Mouse (Mus musculus) midbrain, embryonic 15.5 days (tissue): ENCODE results near the gene Islr2. TPM values are rescaled to one million over a fixed set of nuclear protein-coding genes. Genes with fewer than 3 reads are reported as not detected.

Experiments
- ATAC-seq: fragments of 200-750 bp; cut with Nextera tagmentation; replicated peaks from 2 replicates; pipeline ENCODE4 v1.8.0; 2017; ENCODE audit warnings: moderate TSS enrichment
- H3K27ac ChIP-seq: fragments of 300-500 bp; sonication (generic); 2 replicates; pipeline ENCODE4 v1.5.1; 2015; ENCODE audit warnings: mild to moderate bottlenecking, inconsistent platforms
- H3K27me3 ChIP-seq: fragments of 300-500 bp; sonication (generic); replicated peaks from 2 replicates; pipeline ENCODE4 v1.6.1; 2015; ENCODE audit warnings: inconsistent platforms
- H3K36me3 ChIP-seq: fragments of 300-500 bp; sonication (generic); replicated peaks from 2 replicates; pipeline ENCODE4 v1.6.1; 2015; ENCODE audit warnings: inconsistent platforms
- H3K4me1 ChIP-seq: fragments of 300-500 bp; sonication (generic); 2 replicates; pipeline ENCODE4 v1.6.1; 2015; ENCODE audit warnings: inconsistent platforms
- H3K4me2 ChIP-seq: fragments of 300-500 bp; sonication (generic); 2 replicates; pipeline ENCODE4 v1.6.1; 2015; ENCODE audit warnings: inconsistent platforms, mild to moderate bottlenecking, moderate library complexity
- H3K4me3 ChIP-seq: fragments of 300-500 bp; sonication (generic); 2 replicates; pipeline ENCODE4 v1.5.1; 2015; ENCODE audit warnings: mild to moderate bottlenecking, inconsistent platforms
- H3K9ac ChIP-seq: fragments of 300-500 bp; sonication (generic); 2 replicates; pipeline ENCODE4 v1.6.1; 2015; ENCODE audit warnings: mild to moderate bottlenecking, inconsistent platforms
- H3K9me3 ChIP-seq: fragments of 300-500 bp; sonication (generic); 2 replicates; pipeline ENCODE4 v1.6.1; 2016; ENCODE audit warnings: inconsistent platforms
- WGBS: fragments of 180-500 bp; shearing (Covaris S2); methylation state at CpG from one replicate; pipeline ENCODE4 v1.1.7; 2015; ENCODE audit warnings: mixed read lengths; 5-methylcytosine and 5-hydroxymethylcytosine counted together
- polyA plus RNA-seq: library from polyadenylated mRNA; unstranded; fragments of >200 nt; fragmentation: Nextera tagmentation; extraction: Ambion mirVana; gene quantifications from 2 replicates; pipeline ENCODE4 v1.2.1, GENCODE M21; 2015

Gene Islr2
- polyA plus RNA-seq, 1 experiment from 2014 or later, result 44.4 TPM

DNA sequence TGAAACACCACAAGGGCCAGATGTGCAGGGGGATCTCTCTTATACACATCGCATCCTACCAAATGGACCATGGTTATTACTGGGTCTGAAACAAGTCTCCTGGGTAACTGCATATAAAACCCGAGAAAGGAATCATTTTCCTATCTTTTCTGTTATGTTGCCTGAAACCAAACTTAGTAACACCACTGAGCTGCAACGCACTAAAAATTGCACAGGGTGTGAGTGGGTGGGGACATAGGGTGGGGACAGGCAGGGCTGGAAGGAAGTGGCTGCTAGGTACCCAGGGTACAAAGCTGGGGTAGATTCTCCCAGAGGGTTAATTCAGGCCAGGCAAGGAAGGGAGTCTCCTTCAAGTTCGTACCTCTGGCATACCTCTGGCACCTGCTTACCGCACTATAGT is 38.6 kb upstream of the Islr2 start:
- Histone ChIP-seq H3K36me3 (no peaks in the 10 kb centered on the region), H3K9ac (no peak overlapping the region), H3K27ac (no peak overlapping the region), H3K9me3 (no peaks in the 10 kb centered on the region), H3K4me2 (no peak overlapping the region), H3K4me3 (no peak overlapping the region), H3K27me3 (no peaks in the 10 kb centered on the region), H3K4me1 (peaks cover 23% of the 10 kb centered on the region)
- no peak for ATAC-seq
- 90% methylated on average over 5 of the region's 5 CpGs for WGBS

DNA sequence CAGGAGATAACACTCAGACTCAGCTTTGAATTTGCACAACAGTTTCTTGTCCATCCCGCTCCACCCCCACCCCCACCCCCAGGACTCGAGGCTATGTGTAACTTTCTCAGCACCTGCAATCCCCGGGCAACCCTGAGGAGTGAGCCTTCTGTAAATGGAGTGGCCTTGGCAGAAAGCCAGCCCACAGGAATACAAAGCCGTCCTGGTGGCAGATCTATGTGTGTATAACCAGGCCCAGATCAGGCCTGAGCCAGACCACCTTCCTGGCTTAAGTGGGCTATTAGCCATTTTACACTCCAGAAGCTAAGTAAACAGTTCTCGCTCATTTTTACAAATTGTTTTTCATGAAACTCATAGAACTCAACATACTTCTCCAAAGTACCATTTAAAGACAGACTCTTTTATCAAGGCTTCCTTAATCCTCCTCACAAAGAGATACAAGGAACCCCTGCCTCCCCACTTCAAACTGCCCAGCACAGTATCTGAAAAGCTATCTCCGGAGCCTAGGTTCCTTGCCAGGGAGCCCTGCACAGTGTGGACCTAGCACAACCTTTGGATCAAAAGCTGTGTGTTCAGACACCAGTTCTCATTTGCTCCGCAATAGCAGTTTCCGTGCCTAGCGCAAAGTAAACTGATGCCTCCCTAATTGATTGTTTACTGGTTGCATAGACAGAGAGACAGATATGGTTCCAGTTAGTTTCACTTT is 37.8 kb upstream of the Islr2 start:
- no peaks in the 10 kb centered on the region for H3K27me3 ChIP-seq
- H3K36me3 ChIP-seq, result no peaks in the 10 kb centered on the region
- WGBS, result 46% methylated on average over 9 of the region's 9 CpGs
- no peak overlapping the region for H3K4me2 ChIP-seq
- no peak overlapping the region for H3K27ac ChIP-seq
- H3K4me1 ChIP-seq, result peaks cover 19% of the 10 kb centered on the region
- H3K4me3 ChIP-seq, result no peak overlapping the region
- no peak; the same call in 1 of the 2 replicates for ATAC-seq
- no peaks in the 10 kb centered on the region for H3K9me3 ChIP-seq
- no peak overlapping the region for H3K9ac ChIP-seq

DNA sequence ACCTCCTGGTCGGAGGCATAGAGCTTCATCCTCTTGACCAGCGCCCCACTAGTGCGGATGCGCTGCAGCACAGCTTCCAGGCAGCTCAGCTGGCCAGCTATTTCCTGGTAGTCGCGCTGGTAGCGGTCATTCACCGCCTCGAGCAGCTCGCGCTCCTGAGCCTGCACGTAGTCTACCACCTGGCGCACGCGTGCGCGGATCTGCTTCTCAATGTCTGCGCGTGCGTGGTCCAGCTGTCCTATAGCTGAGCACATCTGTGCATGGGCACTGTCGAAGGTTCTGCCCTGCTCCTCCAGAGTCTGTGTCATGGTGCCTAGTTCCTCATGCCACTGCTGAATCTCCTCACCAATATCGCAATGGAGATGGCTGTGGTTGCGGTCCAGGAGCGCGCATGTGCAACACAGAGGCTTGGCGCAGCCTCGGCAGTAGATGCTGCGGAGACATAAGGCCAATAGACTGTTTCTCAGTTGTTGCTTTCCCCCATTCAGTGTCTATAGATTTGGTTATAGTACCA is 30.4 kb upstream of the Islr2 start:
- no peaks in the 10 kb centered on the region for H3K4me1 ChIP-seq
- ATAC-seq, result no peak
- no peak overlapping the region for H3K9ac ChIP-seq
- 97% methylated on average over 28 of the region's 28 CpGs for WGBS
- H3K36me3 ChIP-seq, result no peaks in the 10 kb centered on the region
- no peak overlapping the region for H3K27ac ChIP-seq
- H3K27me3 ChIP-seq, result no peaks in the 10 kb centered on the region
- no peaks in the 10 kb centered on the region for H3K9me3 ChIP-seq
- H3K4me2 ChIP-seq, result no peak overlapping the region
- no peak overlapping the region for H3K4me3 ChIP-seq

DNA sequence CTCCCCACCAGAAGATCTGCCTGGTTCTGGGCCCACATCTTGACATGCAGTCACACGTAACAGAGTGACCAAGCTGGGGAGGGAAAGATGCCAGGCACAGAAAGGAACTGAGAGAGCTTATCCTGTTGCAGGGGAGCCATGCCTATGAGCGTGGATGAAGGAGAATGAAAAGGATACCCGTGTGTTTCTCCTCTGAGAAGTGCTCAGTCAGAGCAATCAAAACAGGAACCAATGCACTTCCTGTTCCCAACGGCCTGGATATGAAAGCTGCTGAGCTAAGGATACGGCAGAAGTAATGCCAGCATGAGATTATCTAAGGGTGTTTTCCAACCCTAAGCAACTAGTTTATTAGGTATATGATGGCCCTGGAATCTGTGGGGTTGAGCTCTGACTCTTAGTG is 28.3 kb upstream of the Islr2 start:
- no peaks in the 10 kb centered on the region for H3K4me1 ChIP-seq
- H3K27me3 ChIP-seq, result no peaks in the 10 kb centered on the region
- no peaks in the 10 kb centered on the region for H3K36me3 ChIP-seq
- ATAC-seq, result no peak
- no peak overlapping the region for H3K4me2 ChIP-seq
- 83% methylated on average over 5 of the region's 5 CpGs for WGBS
- no peak overlapping the region for H3K4me3 ChIP-seq
- no peak overlapping the region for H3K9ac ChIP-seq
- H3K9me3 ChIP-seq, result no peaks in the 10 kb centered on the region
- H3K27ac ChIP-seq, result no peak overlapping the region

DNA sequence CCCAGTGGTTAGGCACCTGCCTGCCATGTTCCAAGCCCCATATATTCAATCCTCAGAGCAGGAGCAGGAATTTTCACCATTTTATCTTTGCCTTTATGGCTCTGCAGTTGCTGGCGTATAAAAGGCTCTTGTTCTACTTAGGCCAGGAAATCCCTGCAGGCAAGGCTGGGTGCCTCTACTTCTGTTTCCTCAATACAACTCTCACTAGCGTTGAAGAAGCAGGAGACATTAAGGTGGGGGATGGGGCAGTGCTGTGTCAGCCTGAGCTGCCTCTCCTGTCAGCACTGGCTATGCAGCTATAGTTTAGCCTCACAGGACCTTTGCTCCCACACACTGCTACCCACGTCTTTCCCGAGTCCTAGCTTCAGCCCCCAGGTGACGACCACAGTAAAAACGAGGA is 27.6 kb upstream of the Islr2 start:
- no peaks in the 10 kb centered on the region for H3K9me3 ChIP-seq
- H3K36me3 ChIP-seq, result no peaks in the 10 kb centered on the region
- WGBS, result 81% methylated on average over 6 of the region's 6 CpGs
- no peak overlapping the region for H3K27ac ChIP-seq
- H3K4me2 ChIP-seq, result no peak overlapping the region
- no peak overlapping the region for H3K4me3 ChIP-seq
- H3K27me3 ChIP-seq, result no peaks in the 10 kb centered on the region
- no peak for ATAC-seq
- H3K9ac ChIP-seq, result no peak overlapping the region
- H3K4me1 ChIP-seq, result no peaks in the 10 kb centered on the region

DNA sequence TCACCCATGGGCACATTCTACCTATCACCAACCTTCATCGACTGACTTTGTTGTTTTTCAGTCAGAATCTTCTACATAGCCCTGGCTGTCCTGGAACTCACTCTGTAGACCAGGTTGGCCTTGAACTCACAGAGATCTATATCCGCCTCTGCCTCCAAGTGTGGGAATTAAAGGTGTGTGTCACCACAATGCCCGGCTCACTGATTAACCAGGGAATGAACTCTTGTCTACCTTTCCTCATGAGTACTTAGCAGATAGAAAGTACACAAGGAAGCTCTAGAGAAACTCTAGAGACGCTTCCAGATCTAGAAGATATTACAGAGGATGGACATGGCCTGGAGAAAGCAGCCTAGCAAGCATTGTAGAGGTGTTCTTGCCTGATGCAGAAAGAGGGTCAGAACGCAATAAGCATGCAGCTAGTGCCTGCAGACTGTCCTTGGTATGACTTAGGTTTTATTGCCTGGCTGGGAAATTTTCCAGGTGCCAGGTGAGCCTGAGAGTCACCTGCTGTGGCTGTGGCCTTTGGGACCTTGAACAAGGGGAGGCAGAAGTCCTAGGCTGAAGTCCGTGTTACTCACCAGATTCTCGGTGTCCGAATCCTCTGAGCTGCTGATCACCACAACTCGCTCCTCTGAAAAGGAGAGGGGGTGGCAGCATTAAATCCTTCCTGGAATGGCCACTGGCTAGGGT is 24.8 kb upstream of the Islr2 start:
- no peaks in the 10 kb centered on the region for H3K27me3 ChIP-seq
- H3K9me3 ChIP-seq, result no peaks in the 10 kb centered on the region
- WGBS, result 94% methylated on average over 9 of the region's 9 CpGs
- no peak overlapping the region for H3K9ac ChIP-seq
- no peaks in the 10 kb centered on the region for H3K4me1 ChIP-seq
- no peaks in the 10 kb centered on the region for H3K36me3 ChIP-seq
- ATAC-seq, result no peak
- H3K27ac ChIP-seq, result no peak overlapping the region
- no peak overlapping the region for H3K4me3 ChIP-seq
- H3K4me2 ChIP-seq, result no peak overlapping the region

DNA sequence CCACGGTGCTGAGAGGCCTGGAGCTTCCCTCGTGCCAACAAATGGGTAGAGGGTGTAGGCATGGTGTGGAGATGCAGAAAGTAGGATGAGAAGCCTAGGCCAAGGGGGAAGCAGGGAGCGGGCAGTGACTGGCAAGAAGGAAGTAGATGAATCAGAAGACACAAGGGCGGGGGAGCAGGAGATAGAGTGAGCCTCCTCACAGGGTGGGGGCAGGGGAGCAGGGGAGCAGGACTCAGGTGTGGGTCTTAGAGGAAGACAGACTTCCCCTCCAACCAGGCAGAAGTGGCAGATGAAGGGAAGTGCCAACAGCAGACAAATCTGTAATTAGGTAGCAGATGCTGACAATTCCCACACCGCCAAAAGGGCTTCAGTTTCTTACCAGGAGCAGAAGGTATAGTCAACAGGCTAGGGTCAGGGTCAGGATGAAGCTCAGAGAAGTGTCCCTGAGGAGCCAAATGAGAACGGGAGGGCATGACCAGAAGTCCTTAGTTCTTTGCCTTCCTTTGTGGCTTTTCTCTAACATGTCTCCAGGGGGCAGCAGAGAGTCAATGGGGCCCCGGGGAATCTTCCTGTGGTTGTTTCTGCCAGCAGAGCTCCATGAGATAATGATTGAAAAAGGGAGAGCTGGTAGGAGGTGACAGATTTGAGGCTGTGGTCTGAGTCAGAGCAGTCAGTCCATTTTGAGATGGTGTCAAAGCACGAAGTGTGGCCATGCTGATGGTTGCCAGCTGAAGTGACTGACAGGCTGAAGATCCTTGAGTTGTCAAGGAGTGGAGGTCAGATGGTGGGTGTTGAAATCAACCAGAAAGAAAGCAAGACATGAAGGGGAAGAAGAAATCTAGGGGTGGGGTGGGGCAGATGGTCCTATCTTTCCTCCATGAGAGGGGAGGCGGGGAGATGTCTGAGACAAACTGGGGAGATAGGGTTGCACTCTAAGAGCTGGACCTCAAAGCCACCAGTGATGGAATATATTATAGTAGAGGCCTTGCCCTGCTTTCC is 22.1 kb upstream of the Islr2 start:
- no peaks in the 10 kb centered on the region for H3K27me3 ChIP-seq

DNA sequence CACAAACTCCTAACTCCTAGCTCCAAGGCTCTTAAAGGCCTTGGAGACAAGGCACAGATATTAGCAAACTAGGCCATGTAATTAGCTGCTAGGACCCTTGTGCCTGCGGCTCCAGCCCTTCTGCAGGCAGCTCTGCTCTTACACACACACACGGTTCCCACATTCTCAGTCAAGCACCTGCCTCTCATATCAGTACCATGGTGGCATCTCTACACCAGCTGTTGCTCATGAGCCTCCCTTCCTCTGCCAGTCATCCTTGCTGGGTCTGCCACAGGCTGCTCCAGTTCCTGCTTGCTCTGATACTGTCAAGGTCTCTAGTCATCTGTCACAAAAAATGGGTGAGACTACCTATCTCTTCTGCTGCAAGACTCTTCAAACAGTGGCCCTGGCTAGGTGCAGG is 20.2 kb upstream of the Islr2 start:
- no peak for ATAC-seq
- no peaks in the 10 kb centered on the region for H3K27me3 ChIP-seq
- H3K4me2 ChIP-seq, result no peak overlapping the region
- H3K36me3 ChIP-seq, result no peaks in the 10 kb centered on the region
- no peak overlapping the region for H3K9ac ChIP-seq
- no peak overlapping the region for H3K27ac ChIP-seq
- H3K9me3 ChIP-seq, result no peaks in the 10 kb centered on the region
- no peaks in the 10 kb centered on the region for H3K4me1 ChIP-seq
- WGBS, result 94% methylated on average over 2 of the region's 2 CpGs
- no peak overlapping the region for H3K4me3 ChIP-seq

More for the DNA sequence above, 22.1 kb upstream of the Islr2 start:
- Histone ChIP-seq H3K4me1 (no peaks in the 10 kb centered on the region), H3K4me3 (no peak overlapping the region), H3K36me3 (no peaks in the 10 kb centered on the region), H3K9me3 (no peaks in the 10 kb centered on the region), H3K9ac (no peak overlapping the region), H3K4me2 (no peak overlapping the region), H3K27ac (no peak overlapping the region)
- 67% methylated on average over 9 of the region's 9 CpGs for WGBS
- no peak for ATAC-seq

DNA sequence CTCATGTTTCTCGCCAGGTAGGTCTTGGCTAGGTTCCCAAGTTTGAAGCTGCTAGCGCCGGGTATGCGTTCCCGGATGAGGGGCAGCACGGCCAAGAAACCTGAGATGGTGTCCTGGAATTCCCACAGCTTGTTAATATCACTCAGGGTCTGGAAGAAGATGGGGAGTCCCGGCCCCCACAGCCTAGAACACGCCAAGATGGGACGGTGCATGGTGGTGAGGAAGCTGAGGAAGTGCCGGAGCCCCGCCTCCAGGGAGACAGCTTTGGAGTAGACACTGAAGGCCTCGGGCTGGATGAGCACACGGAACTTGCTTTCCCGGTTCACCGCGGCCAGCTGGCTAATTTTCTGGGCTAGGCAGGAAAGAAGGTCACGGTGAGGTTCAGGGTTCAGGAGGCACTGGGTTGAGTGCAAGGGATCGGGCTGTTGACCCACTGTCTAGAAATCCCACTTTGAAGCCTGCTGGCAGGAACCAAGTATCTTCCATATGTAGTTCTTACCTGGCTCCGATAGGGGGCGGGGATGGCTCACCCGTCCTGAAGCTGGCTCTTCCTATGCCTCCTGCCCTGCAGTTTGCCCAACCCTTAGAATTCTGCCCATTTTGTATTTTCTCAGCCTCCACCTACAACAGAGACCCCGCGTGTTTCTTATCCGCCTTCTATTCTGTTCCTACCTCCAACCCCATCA is 16.2 kb upstream of the Islr2 start:
- Histone ChIP-seq H3K4me1 (no peaks in the 10 kb centered on the region), H3K9me3 (no peaks in the 10 kb centered on the region), H3K36me3 (no peaks in the 10 kb centered on the region), H3K4me3 (no peak overlapping the region), H3K4me2 (no peak overlapping the region), H3K27me3 (no peaks in the 10 kb centered on the region), H3K27ac (no peak overlapping the region), H3K9ac (no peak overlapping the region)
- WGBS, result 73% methylated on average over 24 of the region's 24 CpGs
- ATAC-seq, result no peak

DNA sequence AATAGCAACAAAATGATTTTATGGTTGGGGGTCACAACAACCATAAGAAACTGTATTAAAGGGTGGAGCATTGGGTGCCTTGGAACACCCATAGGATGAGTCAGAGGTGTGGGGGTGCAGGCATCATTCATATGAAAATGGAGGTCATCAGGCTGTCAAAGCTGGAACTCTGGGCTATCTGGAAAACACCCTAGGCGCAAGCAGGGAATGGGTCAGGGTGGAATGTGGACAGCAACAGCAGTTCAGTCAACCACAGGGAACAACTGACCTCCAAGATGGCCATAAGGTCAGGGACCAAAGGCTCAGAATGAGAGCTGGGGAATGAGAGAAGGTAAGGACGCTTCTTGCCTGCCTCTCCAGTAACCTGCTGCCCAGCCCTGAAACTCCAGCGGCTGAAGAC is 14.4 kb upstream of the Islr2 start:
- H3K27me3 ChIP-seq, result no peaks in the 10 kb centered on the region
- no peaks in the 10 kb centered on the region for H3K9me3 ChIP-seq
- H3K4me3 ChIP-seq, result no peak overlapping the region
- H3K9ac ChIP-seq, result no peak overlapping the region
- no peaks in the 10 kb centered on the region for H3K36me3 ChIP-seq
- no peak for ATAC-seq
- 92% methylated on average over 3 of the region's 3 CpGs for WGBS
- H3K27ac ChIP-seq, result no peak overlapping the region
- 0 out of 2 replicates have a peak, but pooled peaks cover 7% of the 10 kb centered on the region for H3K4me1 ChIP-seq
- no peak overlapping the region for H3K4me2 ChIP-seq

DNA sequence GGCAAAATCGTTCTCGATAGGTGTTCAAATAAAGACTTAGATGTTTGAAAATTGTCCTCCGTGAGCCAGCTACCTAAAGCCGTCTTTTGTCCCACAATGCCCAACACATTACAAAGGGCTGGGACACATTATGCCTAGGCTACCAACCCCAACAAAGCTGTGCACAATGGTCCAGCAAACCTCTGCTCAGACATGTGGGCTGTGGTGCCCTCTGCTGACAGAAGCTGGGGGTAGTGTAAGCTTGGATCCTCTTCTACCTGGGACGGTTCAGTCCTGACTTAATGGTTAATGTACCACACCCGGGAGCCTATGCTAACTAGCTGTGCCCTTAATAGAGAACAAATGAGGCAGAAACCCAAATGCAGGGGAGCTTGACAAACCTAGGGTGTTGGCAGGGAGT is 12.3 kb upstream of the Islr2 start:
- Histone ChIP-seq H3K4me2 (no peak overlapping the region), H3K9me3 (no peaks in the 10 kb centered on the region), H3K27ac (no peak overlapping the region), H3K36me3 (no peaks in the 10 kb centered on the region), H3K9ac (no peak overlapping the region), H3K4me3 (no peak overlapping the region), H3K27me3 (no peaks in the 10 kb centered on the region), H3K4me1 (0 out of 2 replicates have a peak, but pooled peaks cover 9% of the 10 kb centered on the region)
- WGBS, result 35% methylated on average over 6 of the region's 6 CpGs
- peak; percentile 72; the same call in 1 of the 2 replicates for ATAC-seq
